Mouse (Mus musculus) forebrain, embryonic 13.5 days (tissue): ENCODE measurements around the gene Ace2. TPM values are rescaled to one million over a fixed set of nuclear protein-coding genes. Genes with fewer than 3 reads are reported as not detected.

Source experiments
- ATAC-seq: fragments of 200-750 bp; cut with Nextera tagmentation; 2 replicates; pipeline ENCODE4 v1.8.0; 2017
- H3K27ac ChIP-seq: fragments of 300-500 bp; sonication (generic); 2 replicates; pipeline ENCODE4 v1.5.1; 2015; ENCODE audit warnings: inconsistent platforms, mild to moderate bottlenecking, moderate library complexity
- H3K27me3 ChIP-seq: fragments of 300-500 bp; sonication (generic); 2 replicates; pipeline ENCODE4 v1.6.1; 2015; ENCODE audit warnings: mild to moderate bottlenecking, inconsistent platforms
- H3K36me3 ChIP-seq: fragments of 300-500 bp; sonication (generic); 2 replicates; pipeline ENCODE4 v1.6.1; 2015; ENCODE audit warnings: mild to moderate bottlenecking, inconsistent platforms; ENCODE audit not compliant: poor library complexity, severe bottlenecking
- H3K4me1 ChIP-seq: fragments of 300-500 bp; sonication (generic); 2 replicates; pipeline ENCODE4 v1.6.1; 2015; ENCODE audit warnings: inconsistent platforms
- H3K4me2 ChIP-seq: fragments of 300-500 bp; sonication (generic); 2 replicates; pipeline ENCODE4 v1.6.1; 2015; ENCODE audit warnings: inconsistent platforms, mild to moderate bottlenecking, moderate library complexity
- H3K4me3 ChIP-seq: fragments of 300-500 bp; sonication (generic); 2 replicates; pipeline ENCODE4 v1.5.1; 2015; ENCODE audit warnings: mild to moderate bottlenecking, inconsistent platforms
- H3K9ac ChIP-seq: fragments of 300-500 bp; sonication (generic); 2 replicates; pipeline ENCODE4 v1.6.1; 2015; ENCODE audit warnings: mild to moderate bottlenecking, inconsistent platforms
- H3K9me3 ChIP-seq: fragments of 300-500 bp; sonication (generic); replicated peaks from 2 replicates; pipeline ENCODE4 v1.6.1; 2016; ENCODE audit warnings: inconsistent platforms
- WGBS: fragments of 180-500 bp; shearing (Covaris S2); methylation state at CpG from one replicate; pipeline ENCODE4 v1.1.7; 2015; 5-methylcytosine and 5-hydroxymethylcytosine counted together
- polyA plus RNA-seq: library from polyadenylated mRNA; unstranded; fragments of >200 nt; fragmentation: Nextera tagmentation; extraction: Ambion mirVana; gene quantifications from 2 replicates; pipeline ENCODE4 v1.2.1, GENCODE M21; 2015

Gene Ace2
- polyA plus RNA-seq, 1 experiment from 2014 or later = 0.23 TPM

DNA sequence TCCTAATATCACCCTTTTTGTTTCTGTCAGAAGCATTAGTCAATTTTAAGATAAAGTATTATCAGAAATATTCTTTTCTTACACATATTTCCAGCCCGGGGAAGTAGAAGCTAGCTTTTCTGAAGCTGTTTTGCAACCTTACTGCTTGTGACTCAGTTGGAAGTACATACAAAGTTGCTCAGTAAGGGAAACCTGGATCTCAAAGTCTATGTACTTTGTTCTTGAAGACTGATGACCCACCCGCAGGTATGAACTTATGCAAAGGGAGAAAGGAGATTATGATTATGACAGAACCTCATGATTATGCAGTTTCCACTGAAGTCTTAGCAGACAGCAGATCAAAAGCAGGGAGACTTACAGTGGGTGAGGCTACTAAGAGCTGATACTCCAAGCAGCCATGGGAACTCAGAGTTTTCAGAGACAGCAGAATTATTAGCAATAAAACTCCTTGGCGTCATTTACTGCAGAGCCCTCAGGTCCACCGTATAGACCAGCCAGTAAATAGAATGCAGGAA lies 3.8 kb upstream of the Ace2 start:
- Histone ChIP-seq H3K9ac (no peak overlapping the region), H3K9me3 (no peaks in the 10 kb centered on the region), H3K4me3 (no peak overlapping the region), H3K4me1 (no peaks in the 10 kb centered on the region), H3K36me3 (no peaks in the 10 kb centered on the region), H3K27ac (no peak overlapping the region), H3K27me3 (no peaks in the 10 kb centered on the region), H3K4me2 (no peak overlapping the region)
- WGBS = 89% methylated on average over 4 of the region's 4 CpGs
- no peak for ATAC-seq

DNA sequence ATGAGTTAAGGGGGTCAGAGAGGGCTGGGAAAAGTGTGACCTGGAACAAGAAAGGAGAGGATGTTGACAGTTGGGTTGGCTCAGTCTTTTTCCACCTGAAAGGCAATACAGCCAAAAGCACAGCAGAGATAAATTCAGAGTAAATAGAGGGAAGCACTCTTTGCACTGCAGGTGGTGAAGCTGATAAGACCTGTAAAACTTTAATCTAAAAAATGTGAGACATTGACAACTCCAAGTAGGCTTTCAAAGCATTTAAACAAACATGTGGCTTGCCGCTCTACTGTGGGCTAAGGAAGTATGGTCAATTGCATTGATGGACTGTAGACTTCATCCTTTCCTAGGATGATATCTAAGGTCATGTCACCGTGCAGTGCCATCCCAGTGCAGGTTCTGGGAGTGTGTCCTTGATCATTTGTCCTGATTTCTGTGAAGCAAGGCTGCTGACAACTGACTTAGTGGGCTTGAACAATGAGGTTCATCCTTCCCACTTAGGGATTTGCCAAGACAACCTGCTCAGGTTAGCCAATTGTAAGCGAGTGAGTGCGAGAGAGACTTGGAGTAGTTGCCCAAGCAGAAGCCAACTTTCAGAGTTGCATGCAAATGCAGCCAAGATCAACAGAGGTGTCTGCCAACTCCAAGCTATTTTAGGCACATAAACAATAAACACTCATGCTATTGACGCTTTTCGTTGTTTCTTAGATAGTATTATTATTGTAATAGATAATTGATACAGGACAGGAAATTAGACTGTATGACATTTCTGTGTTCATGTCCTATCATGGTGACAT lies 6.5 kb downstream of the Ace2 start:
- no peaks in the 10 kb centered on the region for H3K36me3 ChIP-seq
- no peak overlapping the region for H3K4me2 ChIP-seq
- no peak for ATAC-seq
- H3K27me3 ChIP-seq = no peaks in the 10 kb centered on the region
- no peaks in the 10 kb centered on the region for H3K9me3 ChIP-seq
- no peak overlapping the region for H3K4me3 ChIP-seq
- 90% methylated on average over 6 of the region's 6 CpGs for WGBS
- no peaks in the 10 kb centered on the region for H3K4me1 ChIP-seq
- H3K9ac ChIP-seq = no peak overlapping the region
- no peak overlapping the region for H3K27ac ChIP-seq

DNA sequence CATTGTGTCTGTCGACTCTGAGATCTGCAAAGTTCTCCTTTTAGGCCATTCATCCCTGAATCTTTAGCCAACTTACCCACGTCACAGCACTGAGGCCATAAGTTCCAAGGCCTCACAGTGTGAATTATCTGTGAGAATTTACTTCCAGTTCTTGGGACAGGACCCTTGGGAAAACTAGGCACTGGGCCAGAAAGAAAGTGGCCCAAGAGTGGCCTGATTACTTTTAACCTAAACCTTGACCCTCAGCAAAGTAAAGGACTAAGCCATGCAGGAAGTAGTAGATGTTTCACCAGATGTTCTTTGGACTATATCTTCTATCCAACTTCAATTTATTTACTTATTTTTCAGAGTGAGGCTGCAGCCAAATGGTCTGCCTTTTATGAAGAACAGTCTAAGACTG lies 13.6 kb downstream of the Ace2 start:
- Histone ChIP-seq H3K4me3 (no peak overlapping the region), H3K4me2 (no peak overlapping the region), H3K27me3 (no peaks in the 10 kb centered on the region), H3K4me1 (no peaks in the 10 kb centered on the region), H3K27ac (no peak overlapping the region), H3K9me3 (no peaks in the 10 kb centered on the region), H3K36me3 (no peaks in the 10 kb centered on the region), H3K9ac (no peak overlapping the region)
- ATAC-seq = no peak
- 81% methylated on average over 2 of the region's 2 CpGs for WGBS

DNA sequence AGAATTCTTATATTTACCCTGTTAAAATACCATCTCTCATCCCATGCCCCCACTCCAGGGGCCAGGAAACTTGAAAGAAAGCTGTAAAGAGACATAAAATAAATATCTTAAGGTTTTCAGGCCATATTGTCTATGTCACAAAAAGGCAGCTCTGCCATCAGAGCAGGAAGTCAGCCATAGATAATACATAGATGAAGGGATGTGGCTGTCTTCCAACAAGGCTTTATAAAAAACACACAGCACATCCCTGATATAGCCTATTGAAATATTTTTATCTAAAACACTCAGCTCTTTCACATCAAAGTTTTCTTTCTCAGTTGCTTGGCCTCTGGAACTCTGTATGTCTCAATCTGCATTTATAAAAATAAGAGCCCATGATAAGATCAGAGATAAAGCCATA lies 14.5 kb downstream of the Ace2 start:
- ATAC-seq = no peak
- H3K9ac ChIP-seq = no peak overlapping the region

DNA sequence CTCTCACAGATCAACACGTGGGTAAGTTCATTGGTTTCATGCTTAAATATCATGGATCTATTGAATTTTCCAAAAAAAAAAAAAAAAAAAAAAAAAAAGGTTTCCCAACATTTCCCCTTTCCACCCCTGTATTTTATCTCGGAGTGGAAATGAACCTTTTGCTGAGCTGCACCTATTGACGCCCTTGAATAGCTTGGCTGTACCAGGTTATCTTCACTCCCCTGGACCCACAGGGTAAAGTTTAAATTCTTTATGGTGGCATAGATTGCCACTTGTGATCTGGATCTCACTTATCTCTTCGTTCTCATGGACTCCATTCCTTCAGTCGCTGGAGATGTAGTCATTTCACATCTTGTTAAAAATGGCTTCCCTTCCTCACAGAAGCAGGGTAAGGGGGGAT lies 15.5 kb downstream of the Ace2 start:
- no peak overlapping the region for H3K4me3 ChIP-seq
- no peaks in the 10 kb centered on the region for H3K4me1 ChIP-seq
- no peaks in the 10 kb centered on the region for H3K9me3 ChIP-seq
- no peak overlapping the region for H3K4me2 ChIP-seq
- no peaks in the 10 kb centered on the region for H3K27me3 ChIP-seq
- no peak overlapping the region for H3K27ac ChIP-seq
- no peaks in the 10 kb centered on the region for H3K36me3 ChIP-seq
- 84% methylated on average over 5 of the region's 5 CpGs for WGBS
- no peak for ATAC-seq
- H3K9ac ChIP-seq = no peak overlapping the region

More for the DNA sequence above, 14.5 kb downstream of the Ace2 start:
- Histone ChIP-seq H3K9me3 (no peaks in the 10 kb centered on the region), H3K4me1 (no peaks in the 10 kb centered on the region), H3K36me3 (no peaks in the 10 kb centered on the region), H3K4me3 (no peak overlapping the region), H3K27me3 (no peaks in the 10 kb centered on the region), H3K27ac (no peak overlapping the region), H3K4me2 (no peak overlapping the region)

DNA sequence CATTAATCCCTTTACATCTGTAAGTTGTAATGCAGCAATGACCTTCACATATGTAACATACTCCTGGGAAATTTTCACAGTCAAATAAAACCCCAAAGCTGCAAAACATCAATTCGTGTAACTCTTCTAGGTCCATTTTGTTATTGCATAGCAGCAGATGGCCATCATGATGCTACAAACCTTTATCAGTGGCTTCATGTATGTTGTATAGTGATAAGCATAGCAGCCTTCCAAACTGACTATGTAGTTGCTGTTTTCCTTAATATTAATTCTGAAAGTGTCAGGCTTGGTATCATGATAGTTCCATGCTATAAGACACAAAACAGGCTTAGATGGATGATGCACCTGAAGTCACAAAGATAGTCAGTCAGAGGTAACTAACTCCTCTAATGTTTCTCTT lies 25.5 kb downstream of the Ace2 start:
- no peak overlapping the region for H3K27ac ChIP-seq
- no peak overlapping the region for H3K9ac ChIP-seq
- H3K4me2 ChIP-seq = no peak overlapping the region
- H3K4me1 ChIP-seq = no peaks in the 10 kb centered on the region
- no peaks in the 10 kb centered on the region for H3K9me3 ChIP-seq
- no peak for ATAC-seq
- no peaks in the 10 kb centered on the region for H3K36me3 ChIP-seq
- no peaks in the 10 kb centered on the region; the same call in 1 of the 2 replicates for H3K27me3 ChIP-seq
- H3K4me3 ChIP-seq = no peak overlapping the region
- 81% methylated on average over 1 of the region's 1 CpGs for WGBS

DNA sequence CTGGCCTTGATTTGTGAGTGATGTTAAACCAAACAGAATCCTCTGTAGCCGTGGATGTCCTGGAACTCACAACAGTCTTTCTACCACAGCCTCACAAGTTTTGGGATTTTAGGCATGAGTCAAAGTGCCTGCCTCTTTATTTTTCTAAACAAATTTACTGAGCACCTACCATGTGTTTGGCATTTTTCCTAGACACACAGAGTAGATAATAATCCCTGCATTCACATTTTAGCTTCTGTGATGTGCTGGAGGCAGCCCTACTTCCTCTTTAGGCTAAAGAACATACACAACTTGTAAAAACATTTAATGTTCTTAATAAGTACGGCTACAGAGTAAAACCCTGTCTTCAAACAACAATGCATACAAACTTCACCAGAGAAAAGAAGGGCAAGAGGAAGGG lies 31.9 kb downstream of the Ace2 start:
- Histone ChIP-seq H3K4me2 (no peak overlapping the region), H3K9me3 (no peaks in the 10 kb centered on the region), H3K9ac (no peak overlapping the region), H3K27me3 (no peaks in the 10 kb centered on the region; the same call in 1 of the 2 replicates), H3K4me3 (no peak overlapping the region), H3K36me3 (no peaks in the 10 kb centered on the region), H3K27ac (no peak overlapping the region), H3K4me1 (no peaks in the 10 kb centered on the region)
- 80% methylated on average over 2 of the region's 2 CpGs for WGBS
- no peak for ATAC-seq

DNA sequence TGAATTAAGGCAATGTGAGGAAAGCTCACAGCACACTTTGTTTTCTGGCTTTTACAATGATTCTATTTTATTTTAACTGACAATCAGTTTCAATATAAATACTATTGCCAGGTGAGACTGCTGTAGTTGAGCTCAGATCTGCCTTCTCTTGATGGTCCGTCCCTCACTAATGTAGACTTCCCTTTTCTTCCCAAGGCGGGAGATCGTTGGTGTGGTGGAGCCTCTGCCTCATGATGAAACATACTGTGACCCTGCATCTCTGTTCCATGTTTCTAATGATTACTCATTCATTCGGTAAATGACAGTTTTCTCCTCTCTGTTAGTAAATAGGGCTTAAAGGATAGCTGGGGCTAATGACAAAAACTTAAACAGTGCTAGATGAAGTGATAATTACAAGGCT lies 34.7 kb downstream of the Ace2 start:
- Histone ChIP-seq H3K27ac (no peak overlapping the region), H3K4me1 (no peaks in the 10 kb centered on the region), H3K27me3 (no peaks in the 10 kb centered on the region; the same call in 1 of the 2 replicates), H3K9ac (no peak overlapping the region), H3K9me3 (no peaks in the 10 kb centered on the region), H3K36me3 (no peaks in the 10 kb centered on the region), H3K4me2 (no peak overlapping the region), H3K4me3 (no peak overlapping the region)
- no peak for ATAC-seq
- 86% methylated on average over 4 of the region's 4 CpGs for WGBS

DNA sequence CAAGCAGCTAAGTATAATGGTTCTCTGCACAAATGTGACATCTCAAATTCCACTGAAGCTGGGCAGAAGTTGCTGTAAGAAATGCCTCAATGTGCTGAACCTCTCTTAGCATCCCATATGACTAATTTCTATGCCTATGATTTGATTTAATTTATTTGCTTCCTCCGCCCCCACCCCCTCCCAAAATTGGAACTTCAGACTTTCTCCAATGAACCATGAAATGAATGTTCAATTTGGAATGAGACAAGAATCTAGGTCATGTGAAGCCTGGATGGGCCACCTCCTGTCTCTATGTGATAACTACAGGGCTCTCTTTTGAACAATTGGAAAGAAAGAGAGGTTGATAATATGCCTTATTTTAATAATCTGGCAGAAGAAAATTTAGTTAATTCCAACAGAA lies 36.2 kb downstream of the Ace2 start:
- H3K4me3 ChIP-seq = no peak overlapping the region
- WGBS = 90% methylated on average over 1 of the region's 1 CpGs

DNA sequence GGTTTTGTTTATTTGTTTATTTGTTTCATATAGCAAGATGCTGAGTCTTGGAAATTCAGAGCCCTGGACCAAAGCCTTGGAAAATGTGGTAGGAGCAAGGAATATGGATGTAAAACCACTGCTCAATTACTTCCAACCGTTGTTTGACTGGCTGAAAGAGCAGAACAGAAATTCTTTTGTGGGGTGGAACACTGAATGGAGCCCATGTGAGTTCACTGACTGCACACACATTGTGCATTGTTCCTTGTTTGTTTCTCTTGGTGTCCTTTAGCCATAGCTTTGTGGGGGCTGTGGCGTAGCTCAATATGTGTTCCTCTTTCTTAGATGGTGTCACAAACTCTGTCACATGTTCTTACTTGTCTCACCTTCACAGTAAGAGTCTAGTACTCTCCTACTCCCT lies 36.6 kb downstream of the Ace2 start:
- Histone ChIP-seq H3K4me1 (no peaks in the 10 kb centered on the region), H3K4me2 (no peak overlapping the region), H3K36me3 (no peaks in the 10 kb centered on the region), H3K9ac (no peak overlapping the region), H3K27me3 (no peaks in the 10 kb centered on the region; the same call in 1 of the 2 replicates), H3K4me3 (no peak overlapping the region), H3K9me3 (no peaks in the 10 kb centered on the region), H3K27ac (no peak overlapping the region)
- 53% methylated on average over 2 of the region's 2 CpGs for WGBS
- ATAC-seq = no peak

More for the DNA sequence above, 36.2 kb downstream of the Ace2 start:
- no peaks in the 10 kb centered on the region for H3K4me1 ChIP-seq
- no peaks in the 10 kb centered on the region for H3K9me3 ChIP-seq
- H3K36me3 ChIP-seq = no peaks in the 10 kb centered on the region
- H3K27me3 ChIP-seq = no peaks in the 10 kb centered on the region; the same call in 1 of the 2 replicates
- no peak overlapping the region for H3K9ac ChIP-seq
- H3K4me2 ChIP-seq = no peak overlapping the region
- H3K27ac ChIP-seq = no peak overlapping the region
- no peak for ATAC-seq

DNA sequence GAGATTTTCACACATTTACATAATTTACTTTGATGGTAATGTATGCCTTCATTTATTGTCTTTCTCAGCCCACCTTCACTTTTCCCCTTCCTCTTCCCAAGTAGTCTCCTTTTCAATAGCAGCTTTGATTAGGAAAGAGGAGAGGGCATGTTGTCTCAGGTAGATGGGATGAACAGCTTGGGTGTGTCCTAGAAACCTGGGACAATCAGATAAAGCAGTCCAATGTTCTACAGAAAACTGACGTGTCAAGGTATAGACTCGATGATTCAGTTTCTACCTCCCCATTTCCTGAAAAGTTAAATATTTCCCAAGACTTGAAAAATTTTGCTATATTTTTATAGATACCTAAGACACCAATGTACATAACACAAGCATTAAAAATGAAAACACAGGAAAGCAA lies 39.7 kb downstream of the Ace2 start:
- Histone ChIP-seq H3K27ac (no peak overlapping the region), H3K4me1 (no peaks in the 10 kb centered on the region), H3K4me3 (no peak overlapping the region), H3K36me3 (no peaks in the 10 kb centered on the region), H3K4me2 (no peak overlapping the region), H3K9me3 (no peaks in the 10 kb centered on the region), H3K9ac (no peak overlapping the region), H3K27me3 (no peaks in the 10 kb centered on the region; the same call in 1 of the 2 replicates)
- WGBS = 85% methylated on average over 2 of the region's 2 CpGs
- ATAC-seq = no peak

DNA sequence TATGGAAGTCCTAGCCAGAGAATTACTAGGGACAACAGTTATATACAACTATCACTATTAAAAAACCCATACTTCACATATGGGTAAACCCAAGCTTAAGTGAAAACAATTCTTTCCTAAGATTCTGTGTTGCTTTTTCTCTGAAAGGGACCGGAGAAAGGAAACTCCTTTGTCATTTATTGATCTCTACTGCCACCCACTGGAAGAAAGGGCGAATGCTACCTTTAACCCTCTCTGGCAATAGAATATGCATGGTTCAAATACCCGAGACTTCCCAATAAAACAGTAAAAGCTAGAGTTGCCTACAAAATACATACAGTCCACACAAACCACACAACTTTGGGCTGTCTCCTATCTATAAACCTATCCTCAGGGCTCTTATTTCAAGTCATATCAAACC lies 40.6 kb downstream of the Ace2 start:
- 10% methylated on average over 3 of the region's 3 CpGs for WGBS
- H3K9me3 ChIP-seq = no peaks in the 10 kb centered on the region
- no peaks in the 10 kb centered on the region for H3K4me1 ChIP-seq
- H3K4me3 ChIP-seq = no peak overlapping the region
- H3K9ac ChIP-seq = no peak overlapping the region
- no peaks in the 10 kb centered on the region for H3K27me3 ChIP-seq
- peak; percentile 36; the same call in 1 of the 2 replicates for ATAC-seq
- no peak overlapping the region for H3K4me2 ChIP-seq
- no peak overlapping the region for H3K27ac ChIP-seq
- H3K36me3 ChIP-seq = no peaks in the 10 kb centered on the region

DNA sequence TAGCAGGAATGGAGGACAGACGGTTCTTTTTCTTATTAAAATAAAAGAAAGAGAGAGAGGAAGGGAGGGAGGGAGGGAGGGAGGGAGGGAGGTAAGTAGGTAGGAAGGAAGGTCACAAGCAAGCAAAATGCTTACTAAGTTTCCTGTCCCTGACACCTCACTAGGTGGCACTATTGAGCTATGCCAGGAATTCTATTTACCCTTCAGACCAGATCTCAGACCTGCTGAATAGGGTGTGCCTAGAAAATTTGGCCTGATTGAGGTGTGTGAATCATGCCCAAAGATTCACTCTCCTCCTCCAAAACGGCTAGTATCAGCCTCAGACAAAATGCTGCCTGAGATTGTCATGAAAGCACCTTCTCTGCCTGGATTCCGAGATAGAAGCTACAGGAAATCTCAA lies 44.7 kb downstream of the Ace2 start:
- no peaks in the 10 kb centered on the region for H3K4me1 ChIP-seq
- no peak overlapping the region for H3K9ac ChIP-seq
- ATAC-seq = peak; percentile 51; the same call in 1 of the 2 replicates
- no peak overlapping the region for H3K4me2 ChIP-seq
- H3K9me3 ChIP-seq = no peaks in the 10 kb centered on the region
- H3K27me3 ChIP-seq = no peaks in the 10 kb centered on the region
- no peak overlapping the region for H3K27ac ChIP-seq
- no peaks in the 10 kb centered on the region for H3K36me3 ChIP-seq
- WGBS = 41% methylated on average over 3 of the region's 3 CpGs
- H3K4me3 ChIP-seq = no peak overlapping the region
